Mouse (Mus musculus): ENCODE data around the gene Ggt1. TPM values are rescaled to one million over a fixed set of nuclear protein-coding genes. Genes with fewer than 3 reads are reported as not detected.

The Ggt1 gene
- polyA plus RNA-seq, 1 experiment from 2014 or later = 2.0 TPM

GRCm38 (mm10) chr10:75610486-75610885 lies 49.1 kb downstream of the Ggt1 start:
- no peak overlapping the region for H3K27ac ChIP-seq
- no peak overlapping the region for H3K4me2 ChIP-seq
- ATAC-seq (ENCODE audit: borderline replicate concordance, extremely low read depth, low FRiP score, low TSS enrichment) = no peak
- no peaks in the 10 kb centered on the region for H3K27me3 ChIP-seq
- no peaks in the 10 kb centered on the region for H3K36me3 ChIP-seq
- WGBS = 39% methylated on average over 7 of the region's 7 CpGs
- no peak overlapping the region for H3K4me3 ChIP-seq
- no peaks in the 10 kb centered on the region for H3K9me3 ChIP-seq
- H3K4me1 ChIP-seq = no peaks in the 10 kb centered on the region
- H3K9ac ChIP-seq = no peak overlapping the region

DNA sequence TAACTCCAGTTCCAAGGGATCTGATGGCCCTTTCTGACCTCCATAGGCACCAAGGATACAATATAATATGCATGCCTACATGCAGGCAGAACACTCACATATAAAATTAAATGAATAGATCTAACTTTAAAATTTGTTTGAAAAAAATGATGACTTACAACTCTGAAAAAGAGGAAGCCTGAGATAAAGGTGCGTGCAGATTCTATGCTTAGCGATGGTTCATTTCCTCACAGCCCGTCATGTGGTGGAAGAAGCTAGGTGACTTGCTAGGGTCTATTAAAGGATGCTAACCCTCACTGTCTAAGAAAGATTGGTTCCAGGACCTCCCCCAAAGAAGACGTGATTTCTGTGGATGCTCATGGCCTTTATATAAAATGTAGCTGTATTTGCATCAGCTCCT lies 54.6 kb downstream of the Ggt1 start:
- no peaks in the 10 kb centered on the region for H3K27me3 ChIP-seq
- H3K4me1 ChIP-seq = no peaks in the 10 kb centered on the region
- no peak overlapping the region for H3K9ac ChIP-seq
- H3K9me3 ChIP-seq = no peaks in the 10 kb centered on the region
- WGBS = 84% methylated on average over 4 of the region's 4 CpGs
- H3K36me3 ChIP-seq = no peaks in the 10 kb centered on the region
- H3K27ac ChIP-seq = no peak overlapping the region
- no peak overlapping the region for H3K4me2 ChIP-seq
- H3K4me3 ChIP-seq = no peak overlapping the region
- no peak for ATAC-seq (ENCODE audit: borderline replicate concordance, extremely low read depth, low FRiP score, low TSS enrichment)

- no peak overlapping the region for H3K9ac ChIP-seq
- H3K36me3 ChIP-seq = no peaks in the 10 kb centered on the region
- WGBS = 40% methylated on average over 3 of the region's 3 CpGs
- H3K4me2 ChIP-seq = no peak overlapping the region
- no peak overlapping the region for H3K27ac ChIP-seq
- H3K27me3 ChIP-seq = no peaks in the 10 kb centered on the region
- H3K9me3 ChIP-seq = no peaks in the 10 kb centered on the region
- no peak overlapping the region for H3K4me3 ChIP-seq
- ATAC-seq (ENCODE audit: borderline replicate concordance, extremely low read depth, low FRiP score, low TSS enrichment) = no peak
- H3K4me1 ChIP-seq = peaks cover 2% of the 10 kb centered on the region
Measured at GRCm38 (mm10) chr10:75620818-75621217, 59.4 kb downstream of the Ggt1 start.

DNA sequence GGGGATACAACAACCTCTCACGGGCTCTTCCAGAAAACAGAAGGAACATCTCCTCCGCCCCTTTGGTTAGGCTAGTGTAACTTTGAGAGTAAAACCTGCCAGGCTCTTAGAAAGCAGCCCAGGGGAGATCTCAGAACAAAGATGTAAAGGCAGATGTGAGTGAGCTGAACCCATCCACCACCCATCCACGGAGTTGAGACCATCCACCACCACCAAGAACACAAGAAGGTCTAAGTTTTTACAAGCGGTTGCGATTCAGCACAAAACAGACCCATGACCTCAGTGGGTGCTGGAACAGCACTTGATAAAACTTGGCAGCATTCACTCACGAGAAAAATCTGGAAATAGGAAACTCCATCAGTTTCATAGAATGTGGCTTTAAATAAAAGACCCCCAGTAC lies 64.5 kb downstream of the Ggt1 start:
- H3K4me1 ChIP-seq = peaks cover 12% of the 10 kb centered on the region
- no peaks in the 10 kb centered on the region for H3K27me3 ChIP-seq
- no peaks in the 10 kb centered on the region for H3K9me3 ChIP-seq
- ATAC-seq (ENCODE audit: borderline replicate concordance, extremely low read depth, low FRiP score, low TSS enrichment) = no peak
- H3K36me3 ChIP-seq = no peaks in the 10 kb centered on the region
- no peak overlapping the region for H3K27ac ChIP-seq
- H3K4me2 ChIP-seq = no peak overlapping the region
- WGBS = 32% methylated on average over 6 of the region's 6 CpGs
- no peak overlapping the region for H3K4me3 ChIP-seq
- no peak overlapping the region for H3K9ac ChIP-seq

GRCm38 (mm10) chr10:75626991-75627390 lies 65.6 kb downstream of the Ggt1 start:
- H3K4me2 ChIP-seq = no peak overlapping the region
- H3K27me3 ChIP-seq = no peaks in the 10 kb centered on the region
- WGBS = 53% methylated on average over 3 of the region's 3 CpGs
- no peak overlapping the region for H3K4me3 ChIP-seq
- peak overlapping the region; percentile 29 for H3K27ac ChIP-seq
- H3K9ac ChIP-seq = no peak overlapping the region
- ATAC-seq (ENCODE audit: borderline replicate concordance, extremely low read depth, low FRiP score, low TSS enrichment) = peak; percentile 87
- no peaks in the 10 kb centered on the region for H3K36me3 ChIP-seq
- H3K9me3 ChIP-seq = no peaks in the 10 kb centered on the region
- peaks cover 12% of the 10 kb centered on the region for H3K4me1 ChIP-seq

- Histone ChIP-seq H3K9me3 (no peaks in the 10 kb centered on the region), H3K4me2 (no peak overlapping the region), H3K4me3 (no peak overlapping the region), H3K4me1 (peaks cover 12% of the 10 kb centered on the region), H3K9ac (no peak overlapping the region), H3K27me3 (no peaks in the 10 kb centered on the region), H3K36me3 (no peaks in the 10 kb centered on the region), H3K27ac (peak overlapping the region; percentile 29)
- ATAC-seq (ENCODE audit: borderline replicate concordance, extremely low read depth, low FRiP score, low TSS enrichment) = no peak
- 47% methylated on average over 3 of the region's 3 CpGs for WGBS
Measured at GRCm38 (mm10) chr10:75627490-75627889, 66.1 kb downstream of the Ggt1 start.

GRCm38 (mm10) chr10:75632633-75633032 lies 71.2 kb downstream of the Ggt1 start:
- Histone ChIP-seq H3K4me2 (no peak overlapping the region), H3K9ac (no peak overlapping the region), H3K9me3 (no peaks in the 10 kb centered on the region), H3K4me1 (peaks cover under 1% of the 10 kb centered on the region; the same call in 1 of the 2 replicates), H3K36me3 (no peaks in the 10 kb centered on the region), H3K27ac (no peak overlapping the region), H3K27me3 (no peaks in the 10 kb centered on the region), H3K4me3 (no peak overlapping the region)
- WGBS = 40% methylated on average over 5 of the region's 5 CpGs
- no peak for ATAC-seq (ENCODE audit: borderline replicate concordance, extremely low read depth, low FRiP score, low TSS enrichment)

- Histone ChIP-seq H3K4me2 (no peak overlapping the region), H3K4me3 (no peak overlapping the region), H3K9me3 (no peaks in the 10 kb centered on the region), H3K27me3 (no peaks in the 10 kb centered on the region), H3K27ac (no peak overlapping the region), H3K9ac (no peak overlapping the region), H3K4me1 (no peaks in the 10 kb centered on the region), H3K36me3 (no peaks in the 10 kb centered on the region)
- WGBS = 74% methylated on average over 5 of the region's 5 CpGs
- no peak for ATAC-seq (ENCODE audit: borderline replicate concordance, extremely low read depth, low FRiP score, low TSS enrichment)
Measured at GRCm38 (mm10) chr10:75633048-75633447, 71.6 kb downstream of the Ggt1 start.

DNA sequence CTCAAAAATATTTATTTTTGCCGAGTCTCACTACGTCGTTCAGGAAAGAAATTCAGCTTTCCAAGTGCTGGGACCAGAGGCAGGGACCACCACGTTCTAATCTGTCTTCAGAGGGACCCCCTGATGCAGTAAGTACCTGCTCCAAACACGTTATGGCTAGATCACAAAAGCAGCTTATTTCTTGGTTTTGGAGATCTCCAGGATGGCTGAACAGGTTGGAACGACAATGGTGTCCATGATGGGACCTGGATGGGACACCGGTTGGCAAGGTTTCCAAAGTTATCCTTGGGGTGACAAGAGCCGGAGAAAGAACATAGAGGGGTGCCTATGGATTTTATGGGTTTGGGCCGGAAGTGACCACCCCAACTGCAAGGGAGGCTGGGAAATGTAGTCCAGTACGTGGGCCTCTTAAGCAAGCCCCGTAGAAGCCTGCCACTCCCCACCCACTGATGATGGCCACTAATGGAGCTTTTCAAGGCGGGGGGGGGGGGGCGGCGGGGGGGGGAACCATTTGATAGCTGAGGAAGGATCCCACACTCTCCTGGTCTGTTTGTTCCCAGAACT lies 72.3 kb downstream of the Ggt1 start:
- no peaks in the 10 kb centered on the region for H3K27me3 ChIP-seq
- WGBS = 67% methylated on average over 13 of the region's 14 CpGs

GRCm38 (mm10) chr10:75634610-75635009 lies 73.2 kb downstream of the Ggt1 start:
- H3K36me3 ChIP-seq = no peaks in the 10 kb centered on the region
- ATAC-seq (ENCODE audit: borderline replicate concordance, extremely low read depth, low FRiP score, low TSS enrichment) = no peak
- no peak overlapping the region for H3K4me3 ChIP-seq
- no peak overlapping the region for H3K4me2 ChIP-seq
- H3K9me3 ChIP-seq = no peaks in the 10 kb centered on the region
- 92% methylated on average over 8 of the region's 8 CpGs for WGBS
- no peak overlapping the region for H3K27ac ChIP-seq
- no peak overlapping the region for H3K9ac ChIP-seq
- H3K27me3 ChIP-seq = no peaks in the 10 kb centered on the region
- no peaks in the 10 kb centered on the region for H3K4me1 ChIP-seq

More for the DNA sequence above, 72.3 kb downstream of the Ggt1 start:
- Histone ChIP-seq H3K36me3 (no peaks in the 10 kb centered on the region), H3K4me1 (no peaks in the 10 kb centered on the region), H3K4me2 (no peak overlapping the region), H3K9me3 (no peaks in the 10 kb centered on the region), H3K9ac (no peak overlapping the region), H3K4me3 (no peak overlapping the region), H3K27ac (no peak overlapping the region)
- no peak for ATAC-seq (ENCODE audit: borderline replicate concordance, extremely low read depth, low FRiP score, low TSS enrichment)

DNA sequence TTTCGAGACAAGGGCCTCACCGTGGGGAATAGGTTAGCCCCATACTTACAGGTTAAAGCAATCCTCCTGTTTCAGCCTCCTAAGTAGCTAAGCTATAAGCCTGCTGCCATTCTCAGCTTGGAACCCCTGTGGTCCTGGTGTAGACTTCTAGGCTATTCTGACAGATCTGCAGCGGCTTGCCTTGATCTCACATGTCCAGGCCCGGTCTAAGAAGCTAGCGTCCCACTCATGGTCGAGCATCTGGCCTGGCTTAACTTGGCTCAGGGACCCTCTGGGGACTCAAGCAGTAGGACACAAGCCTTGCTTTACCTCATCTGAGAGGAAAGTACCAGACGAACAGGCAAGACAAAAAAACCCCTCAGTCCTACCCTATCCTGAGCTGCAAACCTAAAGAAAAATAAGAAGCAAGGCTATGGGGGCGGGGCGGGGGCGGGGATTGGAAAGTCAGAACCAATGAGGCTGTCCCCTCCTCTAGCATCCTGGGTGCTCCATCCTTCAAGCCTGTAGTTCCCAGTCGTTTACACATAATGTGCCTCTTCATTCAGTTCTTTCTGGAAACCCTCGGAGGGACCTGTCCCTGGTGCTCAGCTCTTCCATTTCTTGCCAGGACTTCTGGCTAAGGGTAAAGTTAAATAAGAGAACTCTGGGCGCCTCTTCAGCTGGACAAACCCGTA lies 73.8 kb downstream of the Ggt1 start:
- ATAC-seq (ENCODE audit: borderline replicate concordance, extremely low read depth, low FRiP score, low TSS enrichment) = no peak
- no peaks in the 10 kb centered on the region for H3K36me3 ChIP-seq
- 65% methylated on average over 14 of the region's 14 CpGs for WGBS

DNA sequence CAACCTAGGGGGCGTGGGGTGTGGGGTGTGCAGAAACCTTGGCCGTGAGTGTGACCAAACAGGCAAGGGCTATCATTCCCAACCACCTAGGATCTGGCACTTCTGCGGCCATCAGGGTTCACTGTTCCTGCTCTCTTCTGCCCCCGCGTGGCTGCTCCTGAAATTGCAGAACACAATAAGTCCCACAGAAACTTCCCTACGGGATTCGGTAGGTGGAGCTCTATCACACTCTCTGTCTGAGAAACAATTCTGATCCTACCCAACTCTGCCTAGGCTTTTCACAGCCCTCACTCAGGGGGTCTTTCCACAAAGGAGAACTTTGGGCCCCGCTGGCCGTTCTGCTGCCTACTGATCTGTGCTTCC lies 74.3 kb downstream of the Ggt1 start:
- no peak overlapping the region for H3K27ac ChIP-seq
- H3K27me3 ChIP-seq = no peaks in the 10 kb centered on the region
- no peaks in the 10 kb centered on the region for H3K4me1 ChIP-seq
- no peak overlapping the region for H3K4me2 ChIP-seq
- WGBS = 6% methylated on average over 9 of the region's 9 CpGs
- H3K36me3 ChIP-seq = no peaks in the 10 kb centered on the region
- H3K9me3 ChIP-seq = no peaks in the 10 kb centered on the region
- no peak overlapping the region for H3K9ac ChIP-seq
- no peak overlapping the region for H3K4me3 ChIP-seq
- no peak for ATAC-seq (ENCODE audit: borderline replicate concordance, extremely low read depth, low FRiP score, low TSS enrichment)

More for the DNA sequence above, 73.8 kb downstream of the Ggt1 start:
- no peak overlapping the region for H3K9ac ChIP-seq
- no peak overlapping the region for H3K4me2 ChIP-seq
- no peak overlapping the region for H3K4me3 ChIP-seq
- no peak overlapping the region for H3K27ac ChIP-seq
- no peaks in the 10 kb centered on the region for H3K4me1 ChIP-seq
- H3K27me3 ChIP-seq = no peaks in the 10 kb centered on the region
- no peaks in the 10 kb centered on the region for H3K9me3 ChIP-seq
